Mouse (Mus musculus): ENCODE results near the gene Nr1h2. TPM values are rescaled to one million over a fixed set of nuclear protein-coding genes. Genes with fewer than 3 reads are reported as not detected.

The Nr1h2 gene
- polyA plus RNA-seq, 1 experiment from 2014 or later, result 73.5 TPM

- Histone ChIP-seq H3K9me3 (replicated peaks; ENCODE audit: control insufficient read depth, low read length) (no peaks in the 10 kb centered on the region), H3K27ac (ENCODE audit: low read length) (no peak overlapping the region), H3K36me3 (ENCODE audit: control insufficient read depth, insufficient read depth) (peaks cover 52% of the 10 kb centered on the region), H3K27me3 (ENCODE audit: control insufficient read depth, insufficient read depth, low read length) (no peaks in the 10 kb centered on the region), H3K4me1 (ENCODE audit: control insufficient read depth, insufficient read depth, low read length) (peaks cover 13% of the 10 kb centered on the region), H3K4me2 (ENCODE audit: low read depth, low read length) (no peak overlapping the region), H3K4me3 (ENCODE audit: low read length) (no peak overlapping the region), H3K9ac (ENCODE audit: low read length) (no peak overlapping the region)
- WGBS, result 90% methylated on average over 13 of the region's 13 CpGs
- ATAC-seq (replicated peaks; ENCODE audit: extremely low read depth, insufficient read depth, low FRiP score), result no peak
Measured at GRCm38 (mm10) chr7:44537496-44537895, 16.3 kb downstream of the Nr1h2 start.

GRCm38 (mm10) chr7:44537009-44537408 lies 16.7 kb downstream of the Nr1h2 start:
- Histone ChIP-seq H3K27ac (ENCODE audit: low read length) (0 out of 2 replicates have a peak overlapping the region, but pooled peaks have one; percentile 4), H3K9ac (ENCODE audit: low read length) (peak overlapping the region; percentile 14; the same call in 1 of the 2 replicates), H3K36me3 (ENCODE audit: control insufficient read depth, insufficient read depth) (peaks cover 51% of the 10 kb centered on the region), H3K4me2 (ENCODE audit: low read depth, low read length) (no peak overlapping the region), H3K4me1 (ENCODE audit: control insufficient read depth, insufficient read depth, low read length) (peaks cover 13% of the 10 kb centered on the region), H3K27me3 (ENCODE audit: control insufficient read depth, insufficient read depth, low read length) (no peaks in the 10 kb centered on the region), H3K4me3 (ENCODE audit: low read length) (no peak overlapping the region), H3K9me3 (replicated peaks; ENCODE audit: control insufficient read depth, low read length) (no peaks in the 10 kb centered on the region)
- 54% methylated on average over 7 of the region's 7 CpGs for WGBS
- 0 out of 2 replicates have a peak, but pooled peaks have one; percentile 1 for ATAC-seq (replicated peaks; ENCODE audit: extremely low read depth, insufficient read depth, low FRiP score)

- H3K4me1 ChIP-seq (ENCODE audit: control insufficient read depth, insufficient read depth, low read length), result peaks cover 13% of the 10 kb centered on the region
- no peak overlapping the region for H3K4me3 ChIP-seq (ENCODE audit: low read length)
- 59% methylated on average over 6 of the region's 6 CpGs for WGBS
- H3K9ac ChIP-seq (ENCODE audit: low read length), result peak overlapping the region; percentile 14; the same call in 1 of the 2 replicates
- peaks cover 48% of the 10 kb centered on the region for H3K36me3 ChIP-seq (ENCODE audit: control insufficient read depth, insufficient read depth)
- ATAC-seq (replicated peaks; ENCODE audit: extremely low read depth, insufficient read depth, low FRiP score), result 0 out of 2 replicates have a peak, but pooled peaks have one; percentile 5
- no peak overlapping the region for H3K4me2 ChIP-seq (ENCODE audit: low read depth, low read length)
- peak overlapping the region; percentile 23; the same call in 1 of the 2 replicates for H3K27ac ChIP-seq (ENCODE audit: low read length)
- H3K27me3 ChIP-seq (ENCODE audit: control insufficient read depth, insufficient read depth, low read length), result no peaks in the 10 kb centered on the region
- no peaks in the 10 kb centered on the region for H3K9me3 ChIP-seq (replicated peaks; ENCODE audit: control insufficient read depth, low read length)
Measured at GRCm38 (mm10) chr7:44536590-44536968, 17.2 kb downstream of the Nr1h2 start.

- no peaks in the 10 kb centered on the region for H3K9me3 ChIP-seq (replicated peaks; ENCODE audit: control insufficient read depth, low read length)
- H3K4me3 ChIP-seq (ENCODE audit: low read length), result no peak overlapping the region
- H3K9ac ChIP-seq (ENCODE audit: low read length), result peak overlapping the region; percentile 14; the same call in 1 of the 2 replicates
- H3K4me1 ChIP-seq (ENCODE audit: control insufficient read depth, insufficient read depth, low read length), result peaks cover 13% of the 10 kb centered on the region
- H3K27ac ChIP-seq (ENCODE audit: low read length), result peak overlapping the region; percentile 23; the same call in 1 of the 2 replicates
- no peak for ATAC-seq (replicated peaks; ENCODE audit: extremely low read depth, insufficient read depth, low FRiP score)
- WGBS, result 86% methylated on average over 27 of the region's 27 CpGs
- no peaks in the 10 kb centered on the region for H3K27me3 ChIP-seq (ENCODE audit: control insufficient read depth, insufficient read depth, low read length)
- no peak overlapping the region for H3K4me2 ChIP-seq (ENCODE audit: low read depth, low read length)
- peaks cover 42% of the 10 kb centered on the region for H3K36me3 ChIP-seq (ENCODE audit: control insufficient read depth, insufficient read depth)
Measured at GRCm38 (mm10) chr7:44535657-44536589, 17.8 kb downstream of the Nr1h2 start.

- Histone ChIP-seq H3K4me2 (ENCODE audit: low read depth, low read length) (no peak overlapping the region), H3K27me3 (ENCODE audit: control insufficient read depth, insufficient read depth, low read length) (no peaks in the 10 kb centered on the region), H3K4me1 (ENCODE audit: control insufficient read depth, insufficient read depth, low read length) (peaks cover 13% of the 10 kb centered on the region), H3K27ac (ENCODE audit: low read length) (no peak overlapping the region), H3K4me3 (ENCODE audit: low read length) (no peak overlapping the region), H3K9ac (ENCODE audit: low read length) (no peak overlapping the region), H3K36me3 (ENCODE audit: control insufficient read depth, insufficient read depth) (peaks cover 33% of the 10 kb centered on the region), H3K9me3 (replicated peaks; ENCODE audit: control insufficient read depth, low read length) (no peaks in the 10 kb centered on the region)
- ATAC-seq (replicated peaks; ENCODE audit: extremely low read depth, insufficient read depth, low FRiP score), result no peak
- WGBS, result 89% methylated on average over 19 of the region's 19 CpGs
Measured at GRCm38 (mm10) chr7:44534656-44535441, 18.9 kb downstream of the Nr1h2 start.

- H3K4me1 ChIP-seq (ENCODE audit: control insufficient read depth, insufficient read depth, low read length), result peaks cover 13% of the 10 kb centered on the region
- no peak overlapping the region for H3K4me2 ChIP-seq (ENCODE audit: low read depth, low read length)
- 92% methylated on average over 13 of the region's 13 CpGs for WGBS
- H3K36me3 ChIP-seq (ENCODE audit: control insufficient read depth, insufficient read depth), result peaks cover 29% of the 10 kb centered on the region
- no peak overlapping the region for H3K4me3 ChIP-seq (ENCODE audit: low read length)
- H3K9me3 ChIP-seq (replicated peaks; ENCODE audit: control insufficient read depth, low read length), result no peaks in the 10 kb centered on the region
- 0 out of 2 replicates have a peak, but pooled peaks have one; percentile 4 for ATAC-seq (replicated peaks; ENCODE audit: extremely low read depth, insufficient read depth, low FRiP score)
- H3K27ac ChIP-seq (ENCODE audit: low read length), result no peak overlapping the region
- H3K9ac ChIP-seq (ENCODE audit: low read length), result no peak overlapping the region
- H3K27me3 ChIP-seq (ENCODE audit: control insufficient read depth, insufficient read depth, low read length), result peaks cover under 1% of the 10 kb centered on the region; the same call in 1 of the 2 replicates
Measured at GRCm38 (mm10) chr7:44534242-44534641, 19.5 kb downstream of the Nr1h2 start.

- Histone ChIP-seq H3K9ac (ENCODE audit: low read length) (no peak overlapping the region), H3K4me2 (ENCODE audit: low read depth, low read length) (no peak overlapping the region), H3K27me3 (ENCODE audit: control insufficient read depth, insufficient read depth, low read length) (peaks cover 6% of the 10 kb centered on the region; the same call in 1 of the 2 replicates), H3K4me1 (ENCODE audit: control insufficient read depth, insufficient read depth, low read length) (peaks cover 13% of the 10 kb centered on the region), H3K27ac (ENCODE audit: low read length) (no peak overlapping the region), H3K4me3 (ENCODE audit: low read length) (no peak overlapping the region), H3K9me3 (replicated peaks; ENCODE audit: control insufficient read depth, low read length) (no peaks in the 10 kb centered on the region), H3K36me3 (ENCODE audit: control insufficient read depth, insufficient read depth) (peaks cover 25% of the 10 kb centered on the region)
- 83% methylated on average over 12 of the region's 12 CpGs for WGBS
- no peak for ATAC-seq (replicated peaks; ENCODE audit: extremely low read depth, insufficient read depth, low FRiP score)
Measured at GRCm38 (mm10) chr7:44533746-44534045, 20.1 kb downstream of the Nr1h2 start.

GRCm38 (mm10) chr7:44532918-44533745 lies 20.6 kb downstream of the Nr1h2 start:
- H3K27me3 ChIP-seq (ENCODE audit: control insufficient read depth, insufficient read depth, low read length), result peaks cover 6% of the 10 kb centered on the region; the same call in 1 of the 2 replicates
- no peaks in the 10 kb centered on the region for H3K9me3 ChIP-seq (replicated peaks; ENCODE audit: control insufficient read depth, low read length)
- peaks cover 13% of the 10 kb centered on the region for H3K4me1 ChIP-seq (ENCODE audit: control insufficient read depth, insufficient read depth, low read length)
- no peak overlapping the region for H3K27ac ChIP-seq (ENCODE audit: low read length)
- H3K36me3 ChIP-seq (ENCODE audit: control insufficient read depth, insufficient read depth), result peaks cover 25% of the 10 kb centered on the region
- H3K9ac ChIP-seq (ENCODE audit: low read length), result no peak overlapping the region
- 80% methylated on average over 29 of the region's 29 CpGs for WGBS
- H3K4me3 ChIP-seq (ENCODE audit: low read length), result no peak overlapping the region
- H3K4me2 ChIP-seq (ENCODE audit: low read depth, low read length), result no peak overlapping the region
- no peak for ATAC-seq (replicated peaks; ENCODE audit: extremely low read depth, insufficient read depth, low FRiP score)

Data from heart, embryonic 16.5 days (tissue).